Mouse (Mus musculus) layer of hippocampus, adult 18-20 months (tissue): ENCODE results near the gene Ids. TPM values are rescaled to one million over a fixed set of nuclear protein-coding genes. Genes with fewer than 3 reads are reported as not detected.
A peak's percentile ranks its signal among the peaks of the same experiment; 100 is the strongest.
"Not testable (repeated sequence)": the region's sequence is repeated elsewhere in the genome, so short reads cannot be mapped to it uniquely, and the experiment has no call there.

Experiments used
- DNase-seq, 2 experiments: peaks; one replicate each; pipeline ENCODE4 v3.0.0; 2022; ENCODE audit warnings: low spot score in 2 of 2
- long read RNA-seq: library from polyadenylated mRNA; stranded (forward); transcript quantifications from one replicate; pipeline ENCODE4 v2.0.0, GENCODE M21; 2021
- total RNA-seq, 2 experiments: library from RNA; stranded (reverse); gene quantifications; 2 replicates each; pipeline ENCODE4 v1.2.3; 2021

Gene Ids
- total RNA-seq = 100 to 1,000 TPM; 292 to 295 TPM
- long read RNA-seq, full-length matches to known transcripts = 17 of 48 reads
- long read RNA-seq, partial matches to known transcripts = 8 of 48 reads
- long read RNA-seq, other reads (novel, unspliced or antisense) = 23 of 48 reads

- peak; percentile 66 to 85 for DNase-seq
Measured at GRCm38 (mm10) chrX:70364661-70365613, at the start of gene Ids. Ids (minus strand) TSS chrX:70365084.

GRCm38 (mm10) chrX:70392636-70393035 is 27.8 kb upstream of the Ids start:
- DNase-seq = not testable (repeated sequence)

- DNase-seq = no peak
Measured at GRCm38 (mm10) chrX:70385962-70386351, 21.1 kb upstream of the Ids start.

- peak; percentile 50 to 88 for DNase-seq
Measured at GRCm38 (mm10) chrX:70385276-70385961, 20.5 kb upstream of the Ids start, which contains the start of gene 1110012L19Rik. 1110012L19Rik (plus strand) TSS chrX:70385877.

GRCm38 (mm10) chrX:70384917-70385275 is 20.0 kb upstream of the Ids start:
- DNase-seq = no peak

GRCm38 (mm10) chrX:70374469-70375110 is 9.7 kb upstream of the Ids start:
- not testable (repeated sequence) for DNase-seq

- DNase-seq = not testable (repeated sequence)
Measured at GRCm38 (mm10) chrX:70369758-70370157, 4.9 kb upstream of the Ids start.

- no peak for DNase-seq
Measured at GRCm38 (mm10) chrX:70364202-70364601, 682 bp downstream of the Ids start.

- peak in 1 of 2 experiments; percentile 8 for DNase-seq
Measured at GRCm38 (mm10) chrX:70363446-70363845, 1.4 kb downstream of the Ids start.

GRCm38 (mm10) chrX:70362985-70363384 is 1.9 kb downstream of the Ids start:
- DNase-seq = no peak

GRCm38 (mm10) chrX:70330202-70330843 is 34.6 kb downstream of the Ids start:
- peak; percentile 32 to 75 for DNase-seq

- DNase-seq = peak in 1 of 2 experiments; percentile 50
Measured at GRCm38 (mm10) chrX:70328530-70329143, 36.2 kb downstream of the Ids start.

- no peak for DNase-seq
Measured at GRCm38 (mm10) chrX:70327656-70328055, 37.2 kb downstream of the Ids start.

GRCm38 (mm10) chrX:70319254-70319653 is 45.6 kb downstream of the Ids start:
- DNase-seq = no peak

GRCm38 (mm10) chrX:70314949-70315641 is 49.8 kb downstream of the Ids start:
- peak in 1 of 2 experiments; percentile 16 for DNase-seq

Other genes starting within 250 kb of the Ids start
- gene 1110012L19Rik, start 20.8 kb upstream of the Ids start, total RNA-seq = 10 to 100 TPM; 13.4 to 14.5 TPM
- gene Tmem185a, start 112.1 kb upstream of the Ids start, total RNA-seq = 10 to 100 TPM; 51.7 to 54.6 TPM